Mouse (Mus musculus) adrenal gland, adult 10 weeks (tissue): ENCODE results near the gene Kbtbd12. TPM values are rescaled to one million over a fixed set of nuclear protein-coding genes. Genes with fewer than 3 reads are reported as not detected.

Source experiments
- polyA plus RNA-seq: library from polyadenylated mRNA; stranded (reverse); fragments of 350-450 nt; fragmentation: Illumina TruSeq; extraction: RNeasy Lipid Tissue Mini Kit (QIAGEN cat#74804); gene quantifications from one replicate; pipeline ENCODE4 v1.2.3, GENCODE M21; 2014; ENCODE audit warnings: low read depth, low replicate concordance

Gene Kbtbd12
- polyA plus RNA-seq, result not detected

DNA sequence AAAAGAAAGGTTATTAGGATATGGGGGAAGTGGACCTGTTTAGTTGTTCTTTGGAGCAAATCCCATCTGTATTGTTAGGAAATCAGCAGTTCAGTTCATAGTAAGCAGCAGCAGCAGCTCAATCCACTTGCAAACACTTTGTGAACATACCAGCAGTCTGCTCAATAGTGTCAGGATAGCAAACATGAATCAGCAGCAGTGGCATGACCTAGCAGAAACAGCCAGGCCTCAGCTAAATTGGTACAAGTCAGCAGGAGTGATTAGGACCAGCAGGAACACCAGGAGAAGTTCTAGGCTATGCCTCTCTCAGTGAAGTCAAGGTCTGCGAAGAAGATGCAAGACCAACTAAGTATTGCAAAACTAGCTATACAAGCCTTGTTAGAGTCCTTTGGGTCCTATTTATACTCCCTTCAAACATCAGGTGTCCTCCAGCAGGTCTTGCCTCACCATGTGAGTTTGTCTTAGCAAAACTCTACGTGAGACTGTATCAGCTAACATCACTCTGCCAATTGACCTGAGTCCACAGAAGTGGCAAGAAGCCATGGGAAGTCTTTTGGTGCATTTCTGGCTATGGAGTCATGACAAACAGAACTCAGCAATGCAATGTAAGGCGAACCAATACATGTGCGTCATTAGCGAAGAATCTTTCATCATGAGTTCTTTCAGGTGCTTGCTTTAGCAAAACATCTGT is at the start of gene Kbtbd12:
Kbtbd12 (minus strand) TSS at position 340 of the 691 bp plus-strand sequence.

DNA sequence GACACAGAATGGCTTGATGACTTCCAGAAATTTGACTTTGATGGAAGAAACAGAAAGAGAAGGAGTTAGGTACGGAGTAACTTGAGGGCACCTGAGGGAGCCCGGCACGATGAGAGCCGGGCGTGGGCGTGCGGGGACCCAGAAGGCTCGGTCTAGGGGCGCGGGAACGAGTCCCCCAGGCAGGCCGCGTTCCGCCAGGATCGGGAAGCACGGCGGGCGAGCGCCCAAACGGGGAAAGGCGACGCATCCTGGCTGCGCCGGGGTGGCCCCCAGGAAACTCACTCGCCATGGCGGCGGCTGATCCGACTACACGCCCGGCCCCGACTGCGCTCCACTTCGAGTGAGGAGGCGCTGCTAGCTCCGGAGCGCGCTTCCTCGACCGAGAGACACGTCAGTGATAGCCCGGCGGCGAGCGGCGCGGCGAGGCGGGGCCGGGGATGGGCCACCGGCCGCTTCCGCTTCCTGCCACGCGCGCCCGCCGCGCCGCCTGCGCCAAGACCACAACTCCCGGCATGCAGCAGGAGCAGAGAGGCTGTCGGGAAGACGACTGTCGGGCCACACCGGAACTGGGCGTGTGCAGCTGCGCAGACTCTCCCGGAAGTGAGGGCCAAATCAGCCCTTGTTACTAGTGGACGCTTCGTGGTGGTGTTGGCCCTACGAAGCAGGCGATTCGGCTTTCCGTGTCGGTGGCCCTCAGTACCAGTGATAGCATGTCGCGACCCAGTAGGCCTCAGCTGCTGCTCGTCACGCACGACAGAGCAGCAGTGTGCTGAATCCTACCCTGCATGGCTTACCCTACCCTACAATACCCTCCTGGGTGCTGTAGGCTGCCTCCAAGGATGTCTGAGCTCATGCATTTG is 119.1 kb downstream of the Kbtbd12 start, which contains the start of gene Sec61a1:
Sec61a1 (minus strand) TSS at position 502 of the 860 bp plus-strand sequence.

Other genes starting within 250 kb of the Kbtbd12 start
- gene Eefsec, start 191.4 kb downstream of the Kbtbd12 start, polyA plus RNA-seq, result 1.5 TPM
- 9.4 TPM for gene Ruvbl1, start 172.5 kb downstream of the Kbtbd12 start, polyA plus RNA-seq
- 173 TPM for gene Sec61a1, start 119.0 kb downstream of the Kbtbd12 start, polyA plus RNA-seq
- 28.2 TPM for gene Mgll, start 86.5 kb upstream of the Kbtbd12 start, polyA plus RNA-seq
- gene Abtb1, start 204.0 kb upstream of the Kbtbd12 start, polyA plus RNA-seq, result 0.76 TPM
- 1.2 TPM for gene Podxl2, start 237.1 kb upstream of the Kbtbd12 start, polyA plus RNA-seq